Mouse (Mus musculus): Measurements from ENCODE around the gene Mbd6. TPM values are rescaled to one million over a fixed set of nuclear protein-coding genes. Genes with fewer than 3 reads are reported as not detected.

Mbd6 gene
- total RNA-seq, 4 experiments from 2014 or later = 43.1 to 84.1 (median 62.3) TPM

DNA sequence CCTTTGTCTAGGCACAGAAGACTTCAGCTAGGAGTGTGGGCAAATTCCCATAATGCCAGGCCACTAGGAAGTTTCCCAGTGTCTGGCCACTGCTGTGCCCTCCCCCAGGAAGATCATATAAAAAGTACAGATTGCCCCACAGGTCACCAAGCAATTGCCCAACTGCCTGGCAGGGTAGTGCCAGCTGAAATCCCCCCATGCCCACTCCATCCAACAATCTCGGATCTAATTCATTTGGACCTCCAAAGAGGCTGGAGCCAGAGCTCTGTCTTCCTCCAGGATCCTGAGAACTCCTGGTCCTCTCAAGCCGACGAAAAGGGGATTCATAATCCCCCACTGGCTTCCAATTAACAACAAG lies 903 bp downstream of the Mbd6 start:
- DNase-seq = no peak

DNA sequence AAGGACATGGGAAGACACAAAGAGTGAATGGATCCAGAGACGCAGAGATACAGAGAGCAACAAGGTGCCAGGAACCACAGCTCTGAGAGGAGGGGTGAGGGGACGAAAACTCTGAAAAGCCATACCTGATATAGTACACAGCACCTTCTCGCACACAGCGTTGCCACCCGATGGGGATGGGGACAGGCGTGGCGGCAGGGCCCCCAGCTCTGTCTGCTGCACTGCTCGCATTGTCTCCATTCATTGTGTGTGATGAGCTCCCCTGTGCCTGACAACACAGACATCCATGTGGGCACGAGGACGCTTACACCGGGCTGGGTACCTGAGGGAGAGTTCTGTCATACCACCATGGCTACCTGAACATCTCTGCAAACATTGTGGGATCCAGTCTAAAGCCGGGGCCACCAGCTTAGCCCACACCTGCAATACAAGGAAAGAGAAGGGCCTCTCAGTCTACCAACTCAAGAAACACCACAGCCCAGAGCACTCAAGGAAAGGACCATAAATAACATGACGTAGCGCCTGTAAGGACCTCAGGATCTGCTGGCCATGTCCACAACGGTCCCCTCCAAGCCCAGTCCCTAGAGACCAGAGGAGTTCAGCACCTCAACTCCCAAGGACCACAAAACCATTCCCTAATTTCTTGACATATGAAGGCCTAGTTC lies 1.4 kb downstream of the Mbd6 start:
- DNase-seq = no peak

DNA sequence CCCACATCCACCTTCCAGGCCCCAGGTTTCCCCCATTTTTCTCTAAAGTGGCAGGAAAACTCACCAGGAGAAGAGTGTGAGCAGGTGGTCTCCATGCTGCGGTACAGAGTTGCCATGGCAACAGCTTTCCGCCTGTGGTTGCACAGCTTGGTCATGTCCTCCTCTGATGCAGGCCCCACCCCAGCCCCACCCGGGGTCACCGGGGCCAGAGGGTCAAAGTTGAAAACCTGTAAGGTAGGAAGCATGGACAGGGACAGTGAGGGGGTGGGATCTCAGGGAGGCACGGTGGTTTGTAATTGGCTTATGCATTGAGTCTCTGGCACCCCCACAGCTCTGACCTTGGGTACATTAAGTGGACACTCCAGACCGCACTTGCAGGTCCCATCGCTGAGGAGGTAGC lies 2.1 kb downstream of the Mbd6 start:
- DNase-seq = no peak

DNA sequence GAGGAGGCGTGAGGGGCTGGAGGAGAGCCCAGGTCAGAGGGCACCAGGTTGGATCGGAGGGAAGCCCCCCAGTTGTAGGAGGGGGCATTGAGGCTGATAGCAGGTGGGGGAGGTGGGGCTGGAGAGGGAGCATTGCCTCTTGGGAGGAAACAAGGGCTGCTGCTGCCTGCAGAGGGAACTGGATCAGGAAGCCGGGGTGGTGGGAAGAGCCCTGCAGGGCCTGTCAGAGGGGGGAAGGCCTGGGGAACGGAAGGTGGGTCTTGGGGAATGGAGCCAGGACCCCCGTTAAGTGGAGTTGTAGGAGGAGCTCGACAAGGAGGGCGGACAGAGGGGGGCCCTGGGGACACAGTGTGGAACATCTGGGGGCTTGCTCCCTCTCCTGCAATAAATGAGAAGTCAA lies 2.6 kb downstream of the Mbd6 start:
- DNase-seq = no peak

DNA sequence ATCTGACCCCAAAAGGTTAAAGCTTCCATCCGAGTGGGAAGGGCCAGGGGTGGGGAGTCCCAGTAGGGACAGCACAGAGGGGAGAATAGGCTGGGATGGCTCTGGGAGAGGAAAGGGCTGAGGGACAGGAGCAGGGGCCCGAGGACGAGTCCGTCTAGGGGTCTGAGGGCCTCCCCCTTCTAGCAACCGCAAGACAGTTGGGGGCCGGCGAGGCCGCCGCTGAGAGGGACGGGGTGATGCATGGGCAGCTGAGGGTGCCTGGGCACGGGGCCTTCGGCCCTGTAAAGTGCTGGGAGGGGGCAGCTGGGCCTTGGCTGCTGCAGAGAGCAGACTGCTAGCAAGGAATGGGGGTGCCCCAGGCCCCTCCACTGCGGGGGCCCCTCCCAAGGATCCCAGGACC lies 3.2 kb downstream of the Mbd6 start:
- DNase-seq = no peak

DNA sequence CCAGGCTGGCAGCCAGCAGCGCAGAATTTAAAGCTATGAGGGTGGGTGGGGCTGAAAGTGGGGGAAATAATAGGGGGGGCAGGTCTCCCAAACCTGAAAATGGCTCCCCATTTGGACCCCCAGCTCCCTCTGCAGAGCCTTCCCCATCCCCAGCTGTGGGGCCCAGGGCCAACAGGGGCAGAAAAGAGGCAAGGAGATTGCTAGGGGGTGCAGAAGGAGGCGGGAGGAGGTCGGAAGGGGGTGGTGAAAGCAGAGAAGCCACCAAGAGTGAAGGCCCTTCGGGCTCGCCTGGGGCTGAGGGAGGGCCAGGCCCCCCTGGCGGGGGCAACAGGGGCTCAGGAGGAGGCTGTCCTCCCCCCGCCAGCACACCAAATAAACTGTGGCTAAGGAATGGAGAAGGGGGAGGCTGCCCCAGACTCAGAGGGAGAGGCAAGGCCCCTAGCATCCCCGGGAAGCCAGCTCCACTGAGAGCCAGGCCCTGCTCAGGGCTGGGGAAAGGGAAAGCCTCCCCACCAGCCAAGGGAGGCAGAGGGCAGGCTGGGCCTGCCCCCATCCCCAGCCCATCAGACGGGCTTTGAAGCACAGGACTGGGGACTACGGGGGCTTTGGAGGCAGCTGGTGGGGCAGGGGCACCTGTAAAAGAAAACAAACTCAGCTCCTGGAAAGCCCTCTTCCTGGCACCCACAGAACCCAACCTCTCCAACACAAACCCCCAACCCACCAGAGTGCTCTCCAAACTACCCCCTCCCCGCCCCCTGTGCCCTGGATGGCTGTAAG lies 3.9 kb downstream of the Mbd6 start:
- DNase-seq = no peak

DNA sequence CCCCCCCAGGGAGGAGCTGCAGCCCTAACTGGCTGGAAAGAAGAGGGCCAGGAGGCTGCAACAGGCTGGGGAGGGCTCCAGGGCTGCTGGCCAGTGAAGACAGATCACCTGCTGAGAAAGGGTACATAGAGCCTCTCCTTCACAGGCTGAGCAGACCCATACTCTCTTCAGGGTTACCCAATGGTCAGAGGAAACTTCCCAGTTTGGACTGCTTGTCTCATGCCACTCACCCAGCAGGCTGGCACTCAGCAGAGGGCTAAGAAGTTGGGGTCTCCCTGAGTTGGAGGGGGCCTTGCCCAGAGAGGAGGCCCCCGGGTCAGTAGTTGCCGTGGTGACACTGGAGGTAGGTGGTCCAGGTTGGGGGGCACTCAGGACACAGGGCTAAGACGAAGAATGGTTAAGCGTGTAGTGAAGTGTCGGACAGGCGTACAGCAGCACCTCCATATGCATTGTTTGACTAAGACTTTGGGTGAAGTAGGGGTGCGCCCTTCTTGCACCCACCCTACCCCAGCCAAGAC lies 4.7 kb downstream of the Mbd6 start:
- DNase-seq = no peak

DNA sequence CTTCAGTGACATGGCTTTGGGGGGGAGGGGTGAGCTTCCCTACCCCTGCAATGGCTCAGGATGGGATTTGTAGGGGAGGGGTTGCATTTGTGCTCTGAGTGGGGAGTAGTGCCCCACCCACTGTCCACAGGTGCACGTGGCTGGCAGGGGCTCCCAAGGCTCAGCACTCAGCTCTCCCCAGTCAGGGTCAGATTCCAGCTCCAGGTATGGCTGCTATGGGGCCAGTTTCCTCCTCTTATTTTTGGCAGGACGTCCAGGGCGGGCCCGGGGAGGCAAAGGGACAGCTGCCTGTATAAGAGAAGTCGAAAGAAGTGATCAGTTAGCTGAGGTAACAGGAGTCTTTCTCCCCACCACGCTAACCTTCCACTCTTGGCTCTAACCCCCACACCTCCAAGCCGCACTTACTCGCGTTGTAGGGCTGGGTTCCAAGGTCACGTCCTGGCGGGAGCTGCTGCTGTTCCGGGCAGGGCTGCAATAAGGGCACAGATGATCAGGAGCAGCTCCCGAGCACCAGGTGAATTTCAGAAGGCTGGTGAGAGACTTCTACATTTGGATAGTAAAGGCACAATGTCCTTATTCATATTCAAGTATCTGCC lies 6.1 kb downstream of the Mbd6 start:
- DNase-seq = no peak

DNA sequence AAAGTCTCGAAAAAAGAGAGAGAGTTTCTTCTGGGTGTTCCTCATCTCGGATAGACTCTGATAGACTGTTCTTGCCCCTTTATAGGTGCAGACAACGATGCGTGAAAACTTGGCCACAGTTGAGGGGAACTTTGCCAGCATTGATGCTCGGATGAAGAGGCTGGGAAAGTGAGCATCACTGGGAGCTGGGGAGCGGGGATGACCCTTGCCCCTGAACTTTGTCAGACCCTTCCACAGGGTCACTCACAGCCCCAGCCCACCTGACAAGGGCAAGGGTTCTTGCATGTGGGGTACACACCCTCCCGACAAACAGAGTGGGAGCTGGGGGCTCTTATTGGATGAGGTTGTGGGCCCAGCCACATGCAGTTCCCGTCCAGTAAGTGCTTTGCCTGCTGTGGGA lies 7.5 kb downstream of the Mbd6 start:
- no peak for DNase-seq

DNA sequence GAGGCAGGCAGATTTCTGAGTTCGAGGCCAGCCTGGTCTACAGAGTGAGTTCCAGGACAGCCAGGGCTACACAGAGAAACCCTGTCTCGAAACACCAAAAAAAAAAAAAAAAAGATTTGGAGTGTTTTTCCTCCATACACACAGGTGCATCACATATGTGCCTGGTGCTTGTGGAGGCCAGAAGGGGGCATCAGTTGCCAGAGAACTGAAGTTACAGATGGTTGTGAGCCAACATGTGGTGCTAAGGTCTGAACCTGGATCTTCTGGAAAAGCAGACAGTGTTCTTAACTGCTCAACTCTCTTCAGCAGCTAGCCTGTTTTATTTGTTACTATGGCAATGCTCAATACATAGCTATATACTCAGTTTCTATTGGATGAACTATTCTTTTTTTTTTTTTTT lies 9.1 kb downstream of the Mbd6 start:
- DNase-seq = no peak

DNA sequence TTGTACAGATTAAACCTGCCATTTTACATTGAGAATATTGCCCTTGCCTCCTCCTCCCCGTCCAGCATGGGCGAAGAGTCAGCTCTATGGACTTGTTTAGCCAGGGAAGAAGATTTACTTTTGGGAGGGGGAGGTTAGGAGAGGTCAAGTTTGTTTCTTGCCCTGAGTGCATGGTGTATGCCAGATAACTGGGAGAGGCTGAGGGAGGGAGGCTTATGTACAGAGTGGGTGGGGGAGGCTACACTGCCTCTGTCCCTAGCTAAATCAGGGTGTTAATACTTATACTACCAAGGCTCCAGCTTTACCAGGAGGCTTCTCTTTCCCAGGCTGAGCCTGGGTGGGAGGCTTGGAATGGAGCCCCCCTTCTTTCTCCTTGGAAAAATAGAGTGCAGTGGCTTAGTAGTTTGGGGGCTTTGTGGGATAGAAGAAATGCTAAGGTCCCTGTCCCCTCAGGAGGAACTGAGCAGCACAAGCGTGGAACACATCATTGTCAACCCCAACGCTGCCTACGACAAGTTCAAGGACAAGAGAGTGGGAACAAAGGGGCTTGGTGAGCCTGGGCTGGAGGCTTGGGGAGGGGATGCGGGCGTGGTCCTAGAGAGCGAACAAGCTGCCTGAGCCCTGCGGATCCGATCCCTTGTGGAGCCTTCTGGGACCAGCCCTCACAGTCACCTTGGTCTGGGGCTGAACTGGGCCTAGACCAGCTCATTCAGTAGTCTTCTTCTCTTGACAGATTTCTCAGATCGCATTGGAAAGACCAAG lies 14.4 kb downstream of the Mbd6 start:
- DNase-seq = no peak

DNA sequence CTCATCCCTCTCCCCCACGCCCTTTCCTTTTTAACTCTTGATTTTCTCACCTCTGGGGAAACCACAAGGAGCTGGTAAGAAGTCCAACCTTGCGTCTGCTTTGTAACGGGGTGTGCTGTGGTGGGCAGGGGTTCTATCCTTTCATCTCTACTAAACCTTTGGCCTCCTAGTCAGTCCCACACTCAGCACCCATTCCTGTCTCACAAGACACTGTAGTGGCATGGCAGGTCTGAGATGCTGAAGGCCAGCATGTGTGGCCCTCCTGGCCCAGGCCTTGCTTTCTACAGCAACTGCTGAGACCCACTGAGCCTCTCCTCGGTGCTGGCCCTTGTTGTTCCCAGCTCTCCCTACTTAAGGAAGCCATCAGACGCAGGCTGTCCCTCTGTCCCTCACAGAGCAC lies 16.4 kb downstream of the Mbd6 start:
- no peak for DNase-seq

DNA sequence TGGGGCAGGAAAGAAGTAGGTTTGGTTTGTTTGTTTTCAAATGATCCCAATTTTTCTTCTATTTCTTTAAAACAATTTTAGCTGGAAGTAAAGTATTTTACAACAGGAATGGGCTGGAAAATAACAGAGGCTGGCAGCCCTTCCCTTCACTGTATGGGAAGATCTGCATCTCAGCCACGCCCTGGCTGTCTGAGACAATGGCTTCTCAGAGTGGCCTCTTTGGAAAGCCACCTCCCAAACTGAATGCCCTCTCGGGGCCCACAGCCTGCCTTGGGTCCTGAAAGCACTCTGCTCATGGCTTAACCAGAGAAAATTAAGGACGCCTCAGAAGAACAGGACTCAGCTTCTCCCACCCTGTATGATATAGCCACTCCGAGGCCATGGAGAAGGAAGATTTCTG lies 18.9 kb downstream of the Mbd6 start:
- no peak for DNase-seq

DNA sequence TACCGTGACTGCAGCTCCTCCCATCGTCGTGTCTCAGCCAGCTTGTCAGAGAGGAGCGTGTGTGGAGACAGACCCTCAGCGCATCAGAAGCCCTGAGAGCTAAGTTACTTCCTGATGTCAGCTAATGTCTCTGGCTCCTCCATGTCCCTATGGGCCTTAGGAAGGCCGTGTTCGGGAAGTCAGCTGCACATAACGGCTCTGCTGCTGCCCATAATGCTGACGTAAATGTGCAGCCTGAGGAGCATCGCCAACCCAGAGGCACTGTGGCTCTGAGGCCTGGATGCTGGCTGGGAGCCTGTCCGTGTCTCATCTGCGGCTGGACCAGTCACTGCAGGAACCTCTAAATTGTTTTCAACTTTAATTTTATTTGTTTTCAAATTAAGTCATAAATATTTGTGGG lies 19.8 kb downstream of the Mbd6 start:
- DNase-seq = no peak

DNA sequence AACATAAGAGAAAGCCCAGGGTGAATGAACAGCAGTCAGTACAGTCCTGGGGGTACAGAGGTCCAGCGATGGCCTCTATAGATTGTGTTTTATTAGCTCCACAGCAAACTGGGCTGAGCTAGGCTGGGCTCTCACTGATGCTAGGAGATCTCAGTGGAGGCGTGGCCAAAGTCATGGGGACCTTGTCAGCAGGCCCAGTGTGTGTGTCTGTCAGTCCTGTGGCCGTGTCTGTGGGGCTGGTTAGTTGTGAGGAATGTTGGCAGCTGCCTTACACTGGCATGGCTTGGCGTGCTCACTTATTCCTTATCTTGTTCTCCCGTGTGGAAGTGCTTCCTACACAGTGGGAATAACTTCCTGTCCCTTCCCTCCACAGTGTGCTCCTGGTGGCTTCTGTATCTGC lies 20.4 kb downstream of the Mbd6 start:
- no peak for DNase-seq

DNA sequence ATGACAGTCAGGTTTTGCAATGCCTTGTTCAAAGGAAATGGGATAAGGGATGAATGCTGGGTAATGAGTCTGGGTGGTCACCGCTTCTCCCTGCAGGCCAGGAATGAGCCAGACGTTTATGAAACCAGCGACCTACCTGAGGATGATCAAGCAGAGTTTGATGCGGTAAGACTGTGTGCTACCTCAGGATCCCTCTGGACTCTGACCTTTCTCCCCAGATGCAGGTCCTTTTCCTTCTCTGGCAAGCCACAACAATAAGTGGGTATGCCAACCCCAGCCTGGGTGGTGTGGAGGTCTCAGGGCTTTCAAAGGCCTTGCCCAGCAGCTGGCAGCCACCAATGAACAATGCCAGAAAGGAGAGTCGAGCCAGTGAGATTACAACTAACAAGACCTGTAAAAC lies 21.5 kb downstream of the Mbd6 start:
- DNase-seq = no peak

DNA sequence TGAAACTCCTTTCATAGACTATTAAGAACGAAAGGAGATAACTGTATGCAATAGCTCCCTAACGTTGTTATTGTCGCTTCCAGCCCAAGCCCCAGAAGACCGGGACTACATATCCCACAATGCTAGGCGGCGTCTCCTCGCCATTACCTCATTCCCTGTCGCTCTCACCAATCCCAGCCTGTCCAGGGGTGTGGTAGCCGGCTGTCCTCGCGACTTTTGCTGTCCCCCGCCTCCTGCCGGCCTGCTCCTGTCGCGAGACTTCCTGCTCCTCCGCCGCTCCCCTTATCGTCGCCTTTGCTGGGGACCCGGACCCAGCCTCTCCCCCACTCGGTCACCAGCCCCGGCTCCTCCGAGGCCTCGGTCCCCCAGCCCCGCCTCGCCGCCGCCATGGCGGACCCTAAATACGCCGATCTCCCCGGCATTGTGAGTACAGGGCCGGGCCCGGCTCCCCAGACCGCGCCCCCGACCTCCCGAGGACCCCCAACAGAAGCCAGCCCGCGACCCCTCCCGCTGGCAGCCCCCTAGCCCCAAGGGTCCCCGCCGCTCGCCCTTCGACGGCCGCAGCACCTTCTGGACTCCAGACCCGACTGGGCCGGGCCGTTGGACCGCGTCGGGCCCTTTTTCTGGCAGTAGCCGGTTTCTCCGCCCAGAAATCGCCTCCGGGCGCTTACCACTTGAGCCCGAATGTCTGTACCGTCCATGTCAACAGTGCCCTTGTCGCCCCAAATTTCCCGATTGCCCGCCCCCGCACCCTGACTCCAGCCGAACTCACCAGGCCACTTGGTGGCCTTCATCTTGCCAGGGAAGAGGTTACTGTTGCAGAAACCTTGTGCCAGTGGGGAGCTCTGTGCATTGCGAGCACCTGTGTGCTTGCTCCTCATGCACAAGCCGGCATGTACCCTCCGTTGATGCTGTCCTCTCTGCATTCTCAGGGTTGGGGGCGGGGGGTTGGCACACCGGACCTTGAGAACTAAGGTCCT lies 22.4 kb downstream of the Mbd6 start, which contains the start of gene Dctn2:
Dctn2 (plus strand) TSS at position 257 of the 980 bp plus-strand sequence.
- peak; percentile 96 for DNase-seq

DNA sequence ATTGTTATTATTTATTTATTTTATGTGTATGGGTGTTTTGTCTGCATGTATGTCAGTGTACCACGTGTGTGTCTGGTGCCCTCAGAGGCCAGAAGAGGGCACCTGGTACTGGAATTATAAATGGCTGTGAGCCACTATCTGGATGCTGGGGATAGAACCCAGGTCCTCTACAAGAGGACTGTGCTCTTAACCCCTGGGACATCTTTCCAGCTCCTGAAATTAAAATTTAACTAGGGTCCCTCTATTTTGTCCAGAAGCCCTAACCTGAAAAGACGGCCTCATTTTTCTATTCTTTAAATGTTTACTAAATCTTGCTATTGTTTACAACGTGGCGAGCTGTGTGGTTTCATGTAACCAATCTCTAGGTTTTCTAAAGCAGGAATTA lies 23.1 kb downstream of the Mbd6 start:
- DNase-seq = no peak

DNA sequence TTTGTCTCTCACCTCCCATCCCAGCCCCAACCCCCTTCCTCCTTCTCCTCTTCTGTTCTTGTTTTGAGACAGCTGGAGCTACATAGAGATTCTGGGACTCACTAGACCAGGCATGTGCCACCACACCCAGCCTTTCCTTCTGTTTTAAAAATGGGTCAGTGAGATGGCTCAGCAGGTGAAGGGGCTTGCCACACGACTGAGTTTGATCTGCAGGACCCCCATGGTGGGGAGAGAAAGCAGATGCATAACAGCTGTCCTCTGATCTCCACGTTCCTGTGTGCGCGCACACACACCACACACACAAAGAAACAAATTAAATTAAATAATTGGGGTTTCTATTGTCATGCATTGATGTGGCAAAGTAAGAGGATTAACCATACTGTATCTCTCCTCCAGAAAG lies 23.8 kb downstream of the Mbd6 start:
- DNase-seq = no peak

DNA sequence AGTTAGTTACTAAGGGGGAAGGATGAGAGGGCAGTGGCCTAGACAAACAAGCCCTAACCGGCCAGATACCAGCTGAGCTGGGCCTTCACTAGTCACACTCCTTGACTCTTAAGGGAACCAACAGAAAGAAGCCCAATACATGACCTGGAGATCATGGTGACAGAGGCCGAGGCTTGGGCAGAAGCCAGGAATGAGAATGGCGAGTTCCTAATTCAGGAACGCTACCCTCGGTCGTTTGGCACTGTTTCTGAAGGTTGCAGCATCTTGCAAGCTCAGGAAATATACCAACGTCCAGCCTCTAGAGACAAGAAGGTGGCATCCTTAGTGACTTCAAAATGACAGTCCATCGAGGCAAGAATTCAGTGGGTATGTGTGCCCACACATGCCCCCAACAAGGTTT lies 24.5 kb downstream of the Mbd6 start:
- DNase-seq = no peak

DNA sequence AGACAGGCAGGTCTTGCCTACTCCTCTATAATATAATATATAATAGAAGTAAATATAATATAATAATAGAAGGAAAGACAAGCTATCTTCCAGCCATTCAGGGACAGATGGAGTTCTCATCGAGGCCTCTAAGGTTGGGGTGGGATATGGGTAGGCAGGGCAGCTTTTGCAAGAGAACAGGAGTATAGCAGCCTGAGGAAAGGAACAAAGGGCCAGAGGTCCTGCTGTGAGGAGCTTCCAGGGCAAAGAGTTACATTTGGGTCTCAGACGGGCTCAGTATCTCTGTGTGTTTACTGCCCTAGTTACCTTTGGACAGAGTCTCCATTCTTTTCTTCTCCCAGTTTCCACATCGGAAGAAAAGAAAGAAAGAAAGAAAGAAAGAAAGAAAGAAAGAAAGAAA lies 25.2 kb downstream of the Mbd6 start:
- DNase-seq = no peak
